Mouse (Mus musculus) embryonic facial prominence, embryonic 10.5 days (tissue): ENCODE measurements at regions not wholly inside any gene's neighbourhood (a gene's known extent, or its start where the extent isn't known, plus 50 kb on each side); places are given as distances from the start of the nearest gene placed in this dataset.

Source experiments
- DNase-seq: peaks from one replicate; pipeline ENCODE4 v3.0.0-alpha.2; 2017; ENCODE audit warnings: low spot score
- H3K27ac ChIP-seq: fragments of 300-500 bp; sonication (generic); replicated peaks from 2 replicates; pipeline ENCODE4 v1.5.1; 2016; ENCODE audit warnings: mild to moderate bottlenecking
- H3K27me3 ChIP-seq: fragments of 300-500 bp; sonication (generic); replicated peaks from 2 replicates; pipeline ENCODE4 v1.6.1; 2016; ENCODE audit warnings: low read depth, mild to moderate bottlenecking; ENCODE audit not compliant: poor library complexity, severe bottlenecking
- H3K36me3 ChIP-seq: fragments of 300-500 bp; sonication (generic); replicated peaks from 2 replicates; pipeline ENCODE4 v1.6.1; 2016; ENCODE audit warnings: mild to moderate bottlenecking, moderate library complexity
- H3K4me1 ChIP-seq: fragments of 300-500 bp; sonication (generic); 2 replicates; pipeline ENCODE4 v1.6.1; 2016
- H3K4me3 ChIP-seq: fragments of 300-500 bp; sonication (generic); 2 replicates; pipeline ENCODE4 v1.5.1; 2016; ENCODE audit warnings: mild to moderate bottlenecking, moderate library complexity
- H3K9me3 ChIP-seq: fragments of 300-500 bp; sonication (generic); 2 replicates; pipeline ENCODE4 v1.6.1; 2016; ENCODE audit warnings: mild to moderate bottlenecking
- WGBS: fragments of 180-500 bp; shearing (Covaris S2); methylation state at CpG from one replicate; pipeline ENCODE4 v1.1.7; 2016; 5-methylcytosine and 5-hydroxymethylcytosine counted together

- no peak overlapping the region for H3K4me3 ChIP-seq
- peaks cover 25% of the 10 kb centered on the region; the same call in 1 of the 2 replicates for H3K27me3 ChIP-seq
- peaks cover 23% of the 10 kb centered on the region for H3K4me1 ChIP-seq
- H3K36me3 ChIP-seq = no peaks in the 10 kb centered on the region
- no peak overlapping the region for H3K27ac ChIP-seq
- no peaks in the 10 kb centered on the region; the same call in 1 of the 2 replicates for H3K9me3 ChIP-seq
- 85% methylated on average over 11 of the region's 11 CpGs for WGBS
- DNase-seq = no peak
Observed at GRCm38 (mm10) chr6:99953980-99954776, 228.0 kb upstream of the Prok2 start.

DNA sequence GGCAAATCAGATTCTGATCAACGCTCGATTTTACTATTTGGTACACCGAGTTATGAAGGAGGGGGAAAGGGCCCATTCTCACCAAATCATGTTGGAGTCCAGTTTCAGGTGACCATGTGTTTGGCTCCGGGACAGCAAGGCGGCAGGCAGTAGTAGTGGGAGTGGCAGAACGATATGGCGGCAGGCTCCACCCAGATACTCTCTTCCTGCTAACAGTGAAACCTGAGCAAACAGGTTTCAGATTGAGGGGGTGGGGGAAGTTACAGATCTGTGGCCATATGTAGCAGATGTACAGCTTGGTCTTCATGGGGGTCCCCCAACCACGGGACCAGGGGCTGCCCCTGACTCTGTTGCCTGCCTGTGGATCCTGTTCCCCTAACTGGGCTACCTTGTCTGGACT lies 224.6 kb upstream of the Prok2 start:
- DNase-seq = no peak
- H3K9me3 ChIP-seq = no peaks in the 10 kb centered on the region; the same call in 1 of the 2 replicates
- no peak overlapping the region for H3K4me3 ChIP-seq
- peaks cover 35% of the 10 kb centered on the region; the same call in 1 of the 2 replicates for H3K27me3 ChIP-seq
- WGBS = 89% methylated on average over 8 of the region's 8 CpGs
- no peak overlapping the region for H3K27ac ChIP-seq
- H3K36me3 ChIP-seq = no peaks in the 10 kb centered on the region
- peaks cover 30% of the 10 kb centered on the region for H3K4me1 ChIP-seq

GRCm38 (mm10) chr6:99946917-99947316 lies 220.7 kb upstream of the Prok2 start:
- no peak for DNase-seq
- H3K27ac ChIP-seq = no peak overlapping the region
- H3K27me3 ChIP-seq = peaks cover 38% of the 10 kb centered on the region
- H3K4me1 ChIP-seq = peaks cover 21% of the 10 kb centered on the region
- H3K9me3 ChIP-seq = no peaks in the 10 kb centered on the region; the same call in 1 of the 2 replicates
- H3K36me3 ChIP-seq = no peaks in the 10 kb centered on the region
- 30% methylated on average over 2 of the region's 2 CpGs for WGBS
- no peak overlapping the region for H3K4me3 ChIP-seq

- WGBS = 70% methylated on average over 3 of the region's 3 CpGs
- Histone ChIP-seq H3K36me3 (no peaks in the 10 kb centered on the region), H3K27ac (no peak overlapping the region), H3K9me3 (no peaks in the 10 kb centered on the region; the same call in 1 of the 2 replicates), H3K27me3 (peaks cover 40% of the 10 kb centered on the region), H3K4me3 (no peak overlapping the region), H3K4me1 (peaks cover 20% of the 10 kb centered on the region)
- DNase-seq = no peak
Observed at GRCm38 (mm10) chr6:99946481-99946880, 220.3 kb upstream of the Prok2 start.

DNA sequence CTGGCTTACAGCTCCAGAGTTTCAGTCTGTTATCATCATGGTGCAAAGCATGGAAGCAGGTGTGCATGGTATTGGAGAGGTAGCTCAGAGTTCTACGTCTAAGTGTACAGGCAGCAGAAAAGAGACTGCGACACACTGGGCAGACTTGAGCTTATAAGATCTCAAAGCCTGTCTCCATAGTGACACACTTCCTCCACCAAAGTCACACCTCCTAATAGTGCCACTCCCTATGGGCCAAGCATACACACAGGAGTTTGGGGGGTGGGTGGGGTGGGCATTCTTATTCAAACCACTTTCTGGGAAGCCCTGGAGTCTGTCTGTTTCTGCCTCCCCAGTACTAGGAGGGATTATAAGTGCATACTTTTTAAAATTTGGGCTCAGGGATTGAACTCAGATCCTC lies 219.5 kb upstream of the Prok2 start:
- 88% methylated on average over 2 of the region's 2 CpGs for WGBS

GRCm38 (mm10) chr6:99942958-99943357 lies 216.8 kb upstream of the Prok2 start:
- peaks cover 26% of the 10 kb centered on the region for H3K4me1 ChIP-seq
- no peak for DNase-seq
- H3K36me3 ChIP-seq = no peaks in the 10 kb centered on the region
- WGBS = 86% methylated on average over 1 of the region's 1 CpGs
- H3K27me3 ChIP-seq = peaks cover 46% of the 10 kb centered on the region
- H3K9me3 ChIP-seq = no peaks in the 10 kb centered on the region
- H3K27ac ChIP-seq = no peak overlapping the region
- no peak overlapping the region for H3K4me3 ChIP-seq

More for the DNA sequence above, 219.5 kb upstream of the Prok2 start:
- Histone ChIP-seq H3K4me1 (peaks cover 14% of the 10 kb centered on the region), H3K9me3 (no peaks in the 10 kb centered on the region; the same call in 1 of the 2 replicates), H3K27ac (no peak overlapping the region), H3K27me3 (peaks cover 41% of the 10 kb centered on the region), H3K4me3 (no peak overlapping the region), H3K36me3 (no peaks in the 10 kb centered on the region)
- no peak for DNase-seq

- no peak overlapping the region for H3K4me3 ChIP-seq
- H3K4me1 ChIP-seq = peaks cover 11% of the 10 kb centered on the region
- no peaks in the 10 kb centered on the region for H3K9me3 ChIP-seq
- DNase-seq = no peak
- peaks cover 32% of the 10 kb centered on the region for H3K27me3 ChIP-seq
- 72% methylated on average over 5 of the region's 5 CpGs for WGBS
- no peaks in the 10 kb centered on the region for H3K36me3 ChIP-seq
- H3K27ac ChIP-seq = no peak overlapping the region
Observed at GRCm38 (mm10) chr6:99940118-99940517, 213.9 kb upstream of the Prok2 start.

DNA sequence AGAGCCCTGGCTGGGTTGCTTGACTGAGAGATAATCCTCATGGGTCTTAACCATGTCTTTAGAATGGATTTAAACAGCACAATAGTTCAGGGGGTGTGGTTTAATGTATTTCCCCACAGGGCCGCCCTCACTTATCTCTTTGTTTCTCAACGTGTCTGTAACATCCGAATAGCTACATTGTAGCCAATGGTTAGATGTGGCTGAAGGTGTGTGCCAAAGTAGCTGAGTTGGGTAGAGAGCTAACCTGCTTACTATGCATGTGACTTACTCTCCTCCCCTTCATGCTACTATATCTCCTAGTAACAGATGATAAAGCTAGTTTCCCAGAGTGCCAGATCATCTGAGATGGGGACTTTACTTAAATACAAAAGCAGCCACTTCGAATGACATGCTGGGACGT lies 213.2 kb upstream of the Prok2 start:
- WGBS = 62% methylated on average over 5 of the region's 5 CpGs
- H3K4me3 ChIP-seq = no peak overlapping the region

GRCm38 (mm10) chr6:99938949-99939348 lies 212.8 kb upstream of the Prok2 start:
- H3K36me3 ChIP-seq = no peaks in the 10 kb centered on the region
- H3K9me3 ChIP-seq = no peaks in the 10 kb centered on the region
- no peak overlapping the region for H3K27ac ChIP-seq
- peaks cover 35% of the 10 kb centered on the region; the same call in 1 of the 2 replicates for H3K27me3 ChIP-seq
- H3K4me3 ChIP-seq = no peak overlapping the region
- no peak for DNase-seq
- H3K4me1 ChIP-seq = peaks cover 11% of the 10 kb centered on the region
- 69% methylated on average over 7 of the region's 7 CpGs for WGBS

More for the DNA sequence above, 213.2 kb upstream of the Prok2 start:
- Histone ChIP-seq H3K4me1 (peaks cover 11% of the 10 kb centered on the region), H3K9me3 (no peaks in the 10 kb centered on the region), H3K27me3 (peaks cover 34% of the 10 kb centered on the region; the same call in 1 of the 2 replicates), H3K27ac (no peak overlapping the region), H3K36me3 (no peaks in the 10 kb centered on the region)
- no peak for DNase-seq

DNA sequence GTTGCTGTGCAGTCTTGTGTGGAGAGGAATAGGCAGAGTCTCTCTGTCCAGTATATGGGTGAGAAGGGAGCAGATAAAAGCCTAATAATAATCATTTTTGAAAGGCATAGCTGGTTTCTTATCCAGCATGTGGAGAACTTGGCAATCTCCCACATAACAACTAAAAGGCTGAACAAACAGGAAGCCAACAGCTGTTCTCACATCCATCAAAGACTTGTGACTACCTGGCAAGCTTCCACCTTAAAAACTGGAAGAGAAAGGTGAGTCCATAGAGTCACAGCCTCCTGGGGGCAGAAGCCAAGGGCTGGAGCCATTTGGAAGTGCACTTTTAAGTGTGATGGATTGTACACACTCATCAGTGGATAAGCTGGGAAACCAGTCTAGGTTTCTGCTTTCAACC lies 210.5 kb upstream of the Prok2 start:
- Histone ChIP-seq H3K27ac (no peak overlapping the region), H3K9me3 (no peaks in the 10 kb centered on the region), H3K36me3 (no peaks in the 10 kb centered on the region), H3K4me3 (no peak overlapping the region), H3K4me1 (peaks cover 11% of the 10 kb centered on the region), H3K27me3 (peaks cover 32% of the 10 kb centered on the region; the same call in 1 of the 2 replicates)
- DNase-seq = no peak

- no peak for DNase-seq
- Histone ChIP-seq H3K36me3 (no peaks in the 10 kb centered on the region), H3K27ac (no peak overlapping the region), H3K4me1 (peaks cover 11% of the 10 kb centered on the region), H3K9me3 (no peaks in the 10 kb centered on the region), H3K4me3 (no peak overlapping the region), H3K27me3 (peaks cover 29% of the 10 kb centered on the region; the same call in 1 of the 2 replicates)
- 89% methylated on average over 4 of the region's 4 CpGs for WGBS
Observed at GRCm38 (mm10) chr6:99935373-99935772, 209.2 kb upstream of the Prok2 start.

GRCm38 (mm10) chr6:99934394-99934793 lies 208.2 kb upstream of the Prok2 start:
- H3K9me3 ChIP-seq = no peaks in the 10 kb centered on the region
- DNase-seq = no peak
- 88% methylated on average over 5 of the region's 5 CpGs for WGBS

DNA sequence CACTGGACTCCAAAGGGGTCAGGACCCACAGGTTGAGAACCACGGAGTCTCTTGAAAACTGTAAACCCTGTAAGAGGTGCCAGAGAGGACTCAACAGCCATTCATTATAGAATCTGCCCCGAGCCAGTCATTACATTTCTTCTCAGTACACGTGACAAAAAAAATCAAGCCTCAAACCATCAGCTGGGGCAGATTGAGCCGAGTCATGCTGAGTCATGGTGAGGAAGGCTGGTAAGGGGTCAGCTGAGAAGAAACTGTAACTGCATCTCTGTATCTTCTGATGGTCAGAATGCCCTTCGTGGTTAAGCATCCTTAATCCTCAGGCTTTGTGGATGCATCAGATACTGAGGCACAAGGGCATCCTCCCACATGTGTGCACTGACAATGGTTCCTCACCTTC lies 207.2 kb upstream of the Prok2 start:
- Histone ChIP-seq H3K36me3 (no peaks in the 10 kb centered on the region), H3K9me3 (no peaks in the 10 kb centered on the region), H3K4me1 (peaks cover 12% of the 10 kb centered on the region), H3K27me3 (peaks cover 19% of the 10 kb centered on the region; the same call in 1 of the 2 replicates), H3K27ac (no peak overlapping the region), H3K4me3 (no peak overlapping the region)
- 79% methylated on average over 5 of the region's 5 CpGs for WGBS
- DNase-seq = no peak

More at GRCm38 (mm10) chr6:99934394-99934793, 208.2 kb upstream of the Prok2 start:
- Histone ChIP-seq H3K4me1 (peaks cover 14% of the 10 kb centered on the region), H3K27ac (no peak overlapping the region), H3K4me3 (no peak overlapping the region), H3K27me3 (peaks cover 28% of the 10 kb centered on the region; the same call in 1 of the 2 replicates), H3K36me3 (no peaks in the 10 kb centered on the region)
